Comparison of ENCODE assay signal across 8 mouse cellular contexts in the genomic region with DNA sequence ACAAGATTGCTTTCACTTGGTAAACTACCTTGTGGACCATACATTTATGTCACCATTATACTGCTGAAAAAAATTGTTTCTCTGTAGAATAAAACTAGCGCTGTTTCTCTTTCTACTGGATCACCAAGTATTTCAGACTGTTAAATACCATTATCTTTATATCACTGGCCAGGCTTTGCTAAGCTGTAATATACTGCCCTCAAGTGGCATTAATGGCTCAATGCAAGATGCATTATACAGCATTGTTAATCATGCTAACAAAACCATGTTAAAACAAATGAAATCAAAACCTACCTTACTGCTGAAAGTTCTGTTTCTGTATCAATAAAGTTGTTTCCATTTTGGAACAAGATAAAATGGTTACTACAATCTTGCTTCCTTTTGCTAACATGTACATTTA.
DNase-seq lines count a peak whose midpoint lies in the region; ATAC-seq and TF ChIP-seq lines count a peak whose summit lies in the region.

No protein-coding gene starts in this region.

- H3K4me3 ChIP-seq in kidney, adult 2 months (ENCODE audit: insufficient read depth, low read depth, low read length), result no peak overlapping the region
- no peak overlapping the region for H3K4me3 ChIP-seq in kidney, embryonic 14.5 days (ENCODE audit: low read length)
- no peak overlapping the region for H3K4me3 ChIP-seq in embryonic facial prominence, embryonic 14.5 days (ENCODE audit: low read depth, low read length)

- TF ChIP-seq POLR2A in kidney, adult 2 months (IDR thresholded peaks at IDR 0.05; ENCODE audit: low read depth, low read length), result no peak

- TF ChIP-seq CTCF in kidney, adult 2 months (conservative IDR thresholded peaks at IDR 0.05; ENCODE audit: insufficient read depth, insufficient read length, low read depth, low read length), result no peak

- H3K27me3 ChIP-seq in kidney, adult 2 months (replicated peaks; ENCODE audit: control insufficient read depth, insufficient read depth, low read length), result no peaks in the 10 kb centered on the region
- no peaks in the 10 kb centered on the region for H3K27me3 ChIP-seq in kidney, embryonic 14.5 days (ENCODE audit: control insufficient read depth, insufficient read depth, low read length)
- no peaks in the 10 kb centered on the region for H3K27me3 ChIP-seq in embryonic facial prominence, embryonic 14.5 days (replicated peaks; ENCODE audit: control insufficient read depth, insufficient read depth, low read length)

- H3K4me1 ChIP-seq in kidney, adult 2 months (ENCODE audit: control insufficient read depth, insufficient read depth, low read length), result no peaks in the 10 kb centered on the region
- H3K4me1 ChIP-seq in kidney, embryonic 14.5 days (ENCODE audit: control insufficient read depth, insufficient read depth, low read length), result no peaks in the 10 kb centered on the region
- no peaks in the 10 kb centered on the region for H3K4me1 ChIP-seq in embryonic facial prominence, embryonic 14.5 days (ENCODE audit: control insufficient read depth, insufficient read depth, low read length)

- peaks cover 4% of the 10 kb centered on the region; the same call in 1 of the 2 replicates for H3K36me3 ChIP-seq in kidney, adult 2 months (ENCODE audit: control insufficient read depth, insufficient read depth, low read length)
- peaks cover 28% of the 10 kb centered on the region; the same call in 1 of the 2 replicates for H3K36me3 ChIP-seq in kidney, embryonic 14.5 days (ENCODE audit: control insufficient read depth, insufficient read depth, low read length)
- peaks cover 48% of the 10 kb centered on the region for H3K36me3 ChIP-seq in embryonic facial prominence, embryonic 14.5 days (ENCODE audit: control insufficient read depth, insufficient read depth, low read length)

- DNase-seq in kidney, adult 2 months, result peak; percentile 14
- DNase-seq in A20 (ENCODE audit: low read depth, low spot score) (peak; percentile 74), ES-CJ7 (ENCODE audit: low read depth, low spot score) (peak; percentile 39)
- DNase-seq in embryonic facial prominence, embryonic 14.5 days (ENCODE audit: low spot score), result peak; percentile 50
- DNase-seq in right cerebral cortex, postnatal 25 days, result no peak
- no peak for DNase-seq in spleen, adult 18-20 months
- no peak for DNase-seq in urinary bladder, postnatal 36 days (ENCODE audit: low spot score in 2 of 2)

- no peak for ATAC-seq in kidney, embryonic 14.5 days (ENCODE audit: low FRiP score, low TSS enrichment)
- no peak for ATAC-seq in embryonic facial prominence, embryonic 14.5 days (ENCODE audit: low read depth)

- no peak overlapping the region for H3K4me2 ChIP-seq in kidney, embryonic 14.5 days (replicated peaks; ENCODE audit: low read depth, low read length)
- H3K4me2 ChIP-seq in embryonic facial prominence, embryonic 14.5 days (ENCODE audit: low read depth, low read length), result no peak overlapping the region

- H3K9ac ChIP-seq in kidney, embryonic 14.5 days (ENCODE audit: low read depth, low read length), result no peak overlapping the region
- no peak overlapping the region for H3K9ac ChIP-seq in embryonic facial prominence, embryonic 14.5 days (ENCODE audit: low read depth, low read length)

- 61% methylated on average over 1 of the region's 1 CpGs for WGBS in kidney, adult 2 months
- 84% methylated on average over 1 of the region's 1 CpGs for WGBS in kidney, embryonic 14.5 days
- WGBS in embryonic facial prominence, embryonic 14.5 days, result 67% methylated on average over 1 of the region's 1 CpGs

- H3K9me3 ChIP-seq in kidney, embryonic 14.5 days (ENCODE audit: control insufficient read depth, low read length), result no peaks in the 10 kb centered on the region
- H3K9me3 ChIP-seq in embryonic facial prominence, embryonic 14.5 days (ENCODE audit: control insufficient read depth, low read length), result no peaks in the 10 kb centered on the region

- H3K27ac ChIP-seq in kidney, adult 2 months (ENCODE audit: insufficient read depth, low read depth, low read length), result no peak overlapping the region
- H3K27ac ChIP-seq in kidney, embryonic 14.5 days (ENCODE audit: low read depth, low read length), result no peak overlapping the region
- no peak overlapping the region for H3K27ac ChIP-seq in embryonic facial prominence, embryonic 14.5 days (replicated peaks; ENCODE audit: low read depth, low read length)

Comparison
In these comparisons a context has a peak if more than half of its experiments do, and no peak if none do; other contexts are left out.
1. DNase-seq: peak in kidney, adult 2 months (single experiment), A20 (single experiment), ES-CJ7 (single experiment) and embryonic facial prominence, embryonic 14.5 days (single experiment); none in right cerebral cortex, postnatal 25 days (single experiment), spleen, adult 18-20 months (0 of 2) and urinary bladder, postnatal 36 days (0 of 2).